Mouse (Mus musculus): Measurements from ENCODE around the gene Hvcn1. TPM values are rescaled to one million over a fixed set of nuclear protein-coding genes. Genes with fewer than 3 reads are reported as not detected.

Hvcn1 gene
- total RNA-seq, 1 experiment from 2014 or later = 256 TPM

- no peak for ATAC-seq (ENCODE audit: extremely low read depth, insufficient number of reproducible peaks, low FRiP score, poor library complexity, severe bottlenecking)
Measured at GRCm38 (mm10) chr5:122258027-122258741, 51.6 kb downstream of the Hvcn1 start.

- peak; percentile 40; the same call in 1 of the 2 replicates for ATAC-seq (ENCODE audit: extremely low read depth, insufficient number of reproducible peaks, low FRiP score, poor library complexity, severe bottlenecking)
Measured at GRCm38 (mm10) chr5:122262104-122262503, 55.5 kb downstream of the Hvcn1 start.

- ATAC-seq (ENCODE audit: extremely low read depth, insufficient number of reproducible peaks, low FRiP score, poor library complexity, severe bottlenecking) = peak; percentile 86
Measured at GRCm38 (mm10) chr5:122263933-122264905, 57.6 kb downstream of the Hvcn1 start, which contains the start of gene Tctn1. TSS of gene Tctn1 (minus strand) at chr5:122264460.

- no peak for ATAC-seq (ENCODE audit: extremely low read depth, insufficient number of reproducible peaks, low FRiP score, poor library complexity, severe bottlenecking)
Measured at GRCm38 (mm10) chr5:122265187-122265586, 58.6 kb downstream of the Hvcn1 start.

GRCm38 (mm10) chr5:122265942-122266341 lies 59.3 kb downstream of the Hvcn1 start:
- no peak for ATAC-seq (ENCODE audit: extremely low read depth, insufficient number of reproducible peaks, low FRiP score, poor library complexity, severe bottlenecking)

- no peak for ATAC-seq (ENCODE audit: extremely low read depth, insufficient number of reproducible peaks, low FRiP score, poor library complexity, severe bottlenecking)
Measured at GRCm38 (mm10) chr5:122267136-122267535, 60.5 kb downstream of the Hvcn1 start.

- ATAC-seq (ENCODE audit: extremely low read depth, insufficient number of reproducible peaks, low FRiP score, poor library complexity, severe bottlenecking) = peak; percentile 37
Measured at GRCm38 (mm10) chr5:122267899-122268298, 61.3 kb downstream of the Hvcn1 start.

GRCm38 (mm10) chr5:122268858-122269604 lies 62.4 kb downstream of the Hvcn1 start:
- ATAC-seq (ENCODE audit: extremely low read depth, insufficient number of reproducible peaks, low FRiP score, poor library complexity, severe bottlenecking) = peak; percentile 18; the same call in 1 of the 2 replicates

GRCm38 (mm10) chr5:122272821-122273220 lies 66.2 kb downstream of the Hvcn1 start:
- no peak for ATAC-seq (ENCODE audit: extremely low read depth, insufficient number of reproducible peaks, low FRiP score, poor library complexity, severe bottlenecking)

GRCm38 (mm10) chr5:122274785-122275184 lies 68.2 kb downstream of the Hvcn1 start:
- ATAC-seq (ENCODE audit: extremely low read depth, insufficient number of reproducible peaks, low FRiP score, poor library complexity, severe bottlenecking) = peak; percentile 96

- no peak for ATAC-seq (ENCODE audit: extremely low read depth, insufficient number of reproducible peaks, low FRiP score, poor library complexity, severe bottlenecking)
Measured at GRCm38 (mm10) chr5:122278946-122279345, 72.3 kb downstream of the Hvcn1 start.

GRCm38 (mm10) chr5:122279799-122280421 lies 73.3 kb downstream of the Hvcn1 start:
- no peak for ATAC-seq (ENCODE audit: extremely low read depth, insufficient number of reproducible peaks, low FRiP score, poor library complexity, severe bottlenecking)

- ATAC-seq (ENCODE audit: extremely low read depth, insufficient number of reproducible peaks, low FRiP score, poor library complexity, severe bottlenecking) = no peak
Measured at GRCm38 (mm10) chr5:122280422-122280826, 73.8 kb downstream of the Hvcn1 start.

- peak; percentile 20; the same call in 1 of the 2 replicates for ATAC-seq (ENCODE audit: extremely low read depth, insufficient number of reproducible peaks, low FRiP score, poor library complexity, severe bottlenecking)
Measured at GRCm38 (mm10) chr5:122280827-122281462, 74.3 kb downstream of the Hvcn1 start.

GRCm38 (mm10) chr5:122283828-122284182 lies 77.2 kb downstream of the Hvcn1 start:
- ATAC-seq (ENCODE audit: extremely low read depth, insufficient number of reproducible peaks, low FRiP score, poor library complexity, severe bottlenecking) = no peak

- peak; percentile 78 for ATAC-seq (ENCODE audit: extremely low read depth, insufficient number of reproducible peaks, low FRiP score, poor library complexity, severe bottlenecking)
Measured at GRCm38 (mm10) chr5:122284183-122285028, 77.8 kb downstream of the Hvcn1 start, which contains the start of gene Pptc7. TSS of gene Pptc7 (plus strand) at chr5:122284365.

GRCm38 (mm10) chr5:122285029-122285766 lies 78.6 kb downstream of the Hvcn1 start:
- no peak for ATAC-seq (ENCODE audit: extremely low read depth, insufficient number of reproducible peaks, low FRiP score, poor library complexity, severe bottlenecking)
